Mouse (Mus musculus) heart, embryonic 16.5 days (tissue): ENCODE results near the gene Ptprk. TPM values are rescaled to one million over a fixed set of nuclear protein-coding genes. Genes with fewer than 3 reads are reported as not detected.
A peak's percentile ranks its signal among the peaks of the same experiment; 100 is the strongest.

Source experiments
- ATAC-seq: fragments of 200-750 bp; cut with Nextera tagmentation; replicated peaks from 2 replicates; pipeline ENCODE4 v1.8.0; 2017; ENCODE audit warnings: moderate number of reproducible peaks; ENCODE audit not compliant: insufficient read depth, low FRiP score; ENCODE audit errors: extremely low read depth
- H3K27ac ChIP-seq: fragments of 300-500 bp; sonication (generic); 2 replicates; pipeline ENCODE4 v1.5.1; 2014; ENCODE audit warnings: mild to moderate bottlenecking, low read length, control low read depth, moderate library complexity
- H3K27me3 ChIP-seq: fragments of 300-500 bp; sonication (generic); 2 replicates; pipeline ENCODE4 v1.6.1; 2014; ENCODE audit warnings: low read length, mixed read lengths; ENCODE audit not compliant: control insufficient read depth, insufficient read depth
- H3K36me3 ChIP-seq: fragments of 300-500 bp; sonication (generic); 2 replicates; pipeline ENCODE4 v1.6.1; 2014; ENCODE audit not compliant: control insufficient read depth, insufficient read depth
- H3K4me1 ChIP-seq: fragments of 300-500 bp; sonication (generic); 2 replicates; pipeline ENCODE4 v1.6.1; 2014; ENCODE audit warnings: low read length, mixed read lengths; ENCODE audit not compliant: control insufficient read depth, insufficient read depth
- H3K4me2 ChIP-seq: fragments of 300-500 bp; sonication (generic); 2 replicates; pipeline ENCODE4 v1.6.1; 2014; ENCODE audit warnings: low read depth, mild to moderate bottlenecking, control low read depth, low read length
- H3K4me3 ChIP-seq: fragments of 300-500 bp; sonication (generic); 2 replicates; pipeline ENCODE4 v1.5.1; 2014; ENCODE audit warnings: mild to moderate bottlenecking, control low read depth, low read length
- H3K9ac ChIP-seq: fragments of 300-500 bp; sonication (generic); 2 replicates; pipeline ENCODE4 v1.6.1; 2014; ENCODE audit warnings: low read length, control low read depth
- H3K9me3 ChIP-seq: fragments of 300-500 bp; sonication (generic); replicated peaks from 2 replicates; pipeline ENCODE4 v1.6.1; 2016; ENCODE audit warnings: low read length; ENCODE audit not compliant: control insufficient read depth
- WGBS: fragments of 180-500 bp; shearing (Covaris S2); extraction: QIAGEN DNeasy Blood & Tissue Kit; methylation state at CpG from one replicate; pipeline ENCODE4 v1.1.7; 2014; 5-methylcytosine and 5-hydroxymethylcytosine counted together
- polyA plus RNA-seq: library from polyadenylated mRNA; unstranded; fragments of >200 nt; fragmentation: Nextera tagmentation; extraction: Ambion mirVana; gene quantifications from 2 replicates; pipeline ENCODE4 v1.2.1, GENCODE M21; 2015

Gene Ptprk
- polyA plus RNA-seq, 1 experiment from 2014 or later = 42.5 TPM

DNA sequence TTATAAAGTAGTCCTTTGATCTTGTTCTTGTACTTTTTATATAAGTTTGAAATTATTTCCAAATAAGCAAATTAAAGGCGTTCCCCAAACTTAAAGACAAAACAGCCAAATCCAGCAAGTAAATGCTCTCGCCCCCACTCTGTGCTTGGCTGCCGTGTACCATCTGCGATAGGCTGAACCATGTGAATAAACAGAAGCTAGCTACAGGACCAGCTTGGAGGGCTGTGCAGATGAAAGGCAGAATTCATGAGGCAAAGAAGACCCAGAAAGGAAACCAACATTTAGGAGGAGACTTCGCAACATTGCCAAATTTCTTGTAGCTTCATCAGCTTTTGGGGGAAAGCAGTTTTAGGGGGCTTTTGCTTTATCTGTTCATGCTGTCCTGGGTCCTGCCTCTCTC, 53.4 kb downstream of the Ptprk start:
- Histone ChIP-seq H3K9ac (no peak overlapping the region), H3K4me3 (no peak overlapping the region), H3K9me3 (no peaks in the 10 kb centered on the region), H3K27me3 (no peaks in the 10 kb centered on the region), H3K27ac (peak overlapping the region; percentile 72), H3K36me3 (no peaks in the 10 kb centered on the region), H3K4me2 (no peak overlapping the region; the same call in 1 of the 2 replicates), H3K4me1 (peaks cover 29% of the 10 kb centered on the region)
- no peak for ATAC-seq
- whole genome bisulfite sequencing = 73% methylated on average over 5 of the region's 5 CpGs

- ATAC-seq = peak; percentile 80
- Histone ChIP-seq H3K4me2 (peak overlapping the region; percentile 26; the same call in 1 of the 2 replicates), H3K27ac (peak overlapping the region; percentile 72), H3K36me3 (no peaks in the 10 kb centered on the region), H3K9me3 (no peaks in the 10 kb centered on the region), H3K4me3 (no peak overlapping the region), H3K4me1 (peaks cover 29% of the 10 kb centered on the region), H3K9ac (no peak overlapping the region), H3K27me3 (no peaks in the 10 kb centered on the region)
- WGBS = 30% methylated on average over 4 of the region's 4 CpGs
These were observed 53.8 kb downstream of the Ptprk start for GRCm38 (mm10) chr10:28128450-28128849.

GRCm38 (mm10) chr10:28130422-28130821, 55.8 kb downstream of the Ptprk start:
- ATAC-seq = no peak
- Histone ChIP-seq H3K9ac (no peak overlapping the region), H3K9me3 (no peaks in the 10 kb centered on the region), H3K36me3 (no peaks in the 10 kb centered on the region), H3K4me1 (peaks cover 19% of the 10 kb centered on the region), H3K27ac (no peak overlapping the region), H3K4me2 (no peak overlapping the region), H3K4me3 (no peak overlapping the region), H3K27me3 (no peaks in the 10 kb centered on the region)
- 66% methylated on average over 9 of the region's 9 CpGs for WGBS

GRCm38 (mm10) chr10:28133770-28134169, 59.1 kb downstream of the Ptprk start:
- 80% methylated on average over 4 of the region's 4 CpGs for WGBS
- Histone ChIP-seq H3K4me1 (peaks cover 12% of the 10 kb centered on the region), H3K27ac (no peak overlapping the region), H3K4me2 (no peak overlapping the region), H3K9ac (no peak overlapping the region), H3K27me3 (no peaks in the 10 kb centered on the region), H3K4me3 (no peak overlapping the region), H3K9me3 (no peaks in the 10 kb centered on the region), H3K36me3 (no peaks in the 10 kb centered on the region)
- no peak for ATAC-seq

GRCm38 (mm10) chr10:28138399-28138798, 63.8 kb downstream of the Ptprk start:
- no peaks in the 10 kb centered on the region for H3K27me3 ChIP-seq
- H3K4me1 ChIP-seq = peaks cover 8% of the 10 kb centered on the region
- no peak overlapping the region for H3K27ac ChIP-seq
- H3K4me2 ChIP-seq = no peak overlapping the region
- no peak overlapping the region for H3K9ac ChIP-seq
- H3K36me3 ChIP-seq = no peaks in the 10 kb centered on the region
- WGBS = 58% methylated on average over 4 of the region's 4 CpGs
- H3K9me3 ChIP-seq = no peaks in the 10 kb centered on the region
- no peak for ATAC-seq
- no peak overlapping the region for H3K4me3 ChIP-seq

DNA sequence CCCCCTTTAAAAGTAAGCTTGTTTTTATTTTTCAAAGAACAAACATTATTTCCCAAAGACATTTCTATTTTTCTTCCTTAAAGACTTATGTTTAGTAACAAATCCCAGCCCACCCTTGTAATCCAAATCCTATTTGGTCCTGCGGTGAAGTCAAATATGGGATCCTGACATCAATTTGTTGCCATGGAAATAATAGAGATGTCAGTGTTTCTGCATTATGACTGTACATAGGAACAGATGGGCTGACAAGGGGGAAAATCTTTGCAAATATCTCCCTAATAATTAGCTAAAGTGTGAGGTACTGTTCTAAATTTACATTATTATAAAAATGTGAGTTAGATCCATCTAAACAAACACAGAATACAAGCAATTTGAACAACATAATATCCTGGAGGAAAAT, 69.8 kb downstream of the Ptprk start:
- no peak overlapping the region for H3K27ac ChIP-seq
- no peaks in the 10 kb centered on the region for H3K36me3 ChIP-seq
- H3K9ac ChIP-seq = no peak overlapping the region
- H3K27me3 ChIP-seq = no peaks in the 10 kb centered on the region
- H3K4me3 ChIP-seq = no peak overlapping the region
- 96% methylated on average over 1 of the region's 1 CpGs for WGBS
- no peak for ATAC-seq
- peaks cover 8% of the 10 kb centered on the region; the same call in 1 of the 2 replicates for H3K4me1 ChIP-seq
- no peaks in the 10 kb centered on the region for H3K9me3 ChIP-seq
- H3K4me2 ChIP-seq = no peak overlapping the region

GRCm38 (mm10) chr10:28145326-28145725, 70.7 kb downstream of the Ptprk start:
- Histone ChIP-seq H3K4me2 (no peak overlapping the region), H3K4me1 (peaks cover 8% of the 10 kb centered on the region; the same call in 1 of the 2 replicates), H3K36me3 (no peaks in the 10 kb centered on the region), H3K27me3 (no peaks in the 10 kb centered on the region), H3K9ac (no peak overlapping the region), H3K27ac (no peak overlapping the region), H3K9me3 (no peaks in the 10 kb centered on the region), H3K4me3 (no peak overlapping the region)
- ATAC-seq = no peak
- 73% methylated on average over 5 of the region's 5 CpGs for WGBS

DNA sequence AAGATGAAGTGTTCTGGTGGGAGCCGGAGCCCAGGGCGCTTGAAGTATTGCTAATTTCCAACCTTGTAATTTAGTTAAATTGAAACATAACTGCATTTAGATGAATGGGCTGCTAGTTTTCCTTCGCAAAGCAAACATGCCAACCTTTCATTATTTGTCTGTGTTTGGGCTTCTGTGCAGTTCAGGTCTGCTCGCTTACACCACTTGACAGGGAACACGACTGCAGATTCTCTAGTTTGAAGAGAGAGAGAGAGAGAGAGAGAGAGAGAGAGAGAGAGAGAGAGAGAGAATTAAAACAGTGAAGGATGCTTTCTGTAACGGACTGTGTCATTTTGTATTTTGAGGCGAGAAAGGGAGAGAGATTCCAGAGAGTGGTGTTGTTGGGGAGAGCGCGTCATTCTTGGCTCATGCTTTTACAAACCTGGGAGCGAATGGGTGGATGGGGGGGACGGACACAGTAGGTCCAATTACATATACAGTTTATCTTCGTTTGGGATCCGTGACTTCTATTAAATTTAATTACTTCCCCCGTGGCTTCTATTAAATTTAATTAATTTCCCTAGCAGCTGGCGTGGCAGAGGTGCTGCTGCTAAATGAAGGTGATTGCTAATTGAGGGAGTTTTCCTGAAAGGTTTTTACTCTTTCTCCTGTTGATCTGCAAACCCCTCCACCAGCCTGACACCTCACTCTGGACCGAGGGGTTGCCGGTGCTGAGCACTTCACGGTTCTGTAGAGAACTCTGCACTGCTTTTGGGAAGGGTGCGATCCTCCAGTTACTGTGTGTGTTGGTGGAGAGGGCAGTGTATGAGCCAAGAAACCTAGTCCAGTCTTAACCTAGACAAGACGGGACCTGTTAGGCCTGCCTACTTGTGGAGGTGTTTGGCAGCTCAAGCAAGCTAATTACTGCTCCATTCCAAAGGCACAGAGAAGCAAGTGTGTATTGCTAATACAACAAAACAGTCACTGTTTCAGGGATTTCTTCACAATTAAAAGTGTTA, 81.4 kb downstream of the Ptprk start:
- ATAC-seq = no peak
- H3K27me3 ChIP-seq = no peaks in the 10 kb centered on the region
- no peak overlapping the region for H3K27ac ChIP-seq
- WGBS = 77% methylated on average over 20 of the region's 20 CpGs
- peaks cover 3% of the 10 kb centered on the region; the same call in 1 of the 2 replicates for H3K4me1 ChIP-seq
- no peaks in the 10 kb centered on the region for H3K36me3 ChIP-seq
- H3K9ac ChIP-seq = no peak overlapping the region
- no peak overlapping the region for H3K4me3 ChIP-seq
- no peak overlapping the region; the same call in 1 of the 2 replicates for H3K4me2 ChIP-seq
- H3K9me3 ChIP-seq = no peaks in the 10 kb centered on the region

DNA sequence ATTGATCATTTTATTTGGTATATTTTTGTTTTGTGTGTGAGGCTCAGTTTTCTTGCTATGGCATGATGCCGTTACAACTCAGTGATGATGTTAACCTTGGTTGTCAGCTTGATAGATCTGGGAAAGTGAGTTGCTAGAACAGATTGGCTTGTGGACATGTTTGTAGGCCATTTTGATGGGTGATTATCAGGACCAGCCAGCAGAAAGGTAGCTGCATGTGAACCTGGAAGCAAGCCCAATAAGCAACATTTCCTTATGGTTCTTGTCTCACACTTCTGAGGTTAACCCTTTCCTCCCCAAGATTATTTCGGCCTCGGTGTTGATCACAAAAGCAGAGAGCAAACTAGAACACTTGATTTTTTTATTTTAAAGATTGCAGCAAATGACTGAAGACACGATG, 85.1 kb downstream of the Ptprk start:
- 86% methylated on average over 4 of the region's 4 CpGs for WGBS
- Histone ChIP-seq H3K27me3 (no peaks in the 10 kb centered on the region), H3K4me3 (no peak overlapping the region), H3K9me3 (no peaks in the 10 kb centered on the region), H3K4me2 (no peak overlapping the region), H3K36me3 (no peaks in the 10 kb centered on the region), H3K9ac (no peak overlapping the region), H3K4me1 (peaks cover 19% of the 10 kb centered on the region), H3K27ac (no peak overlapping the region)
- no peak for ATAC-seq
